Mouse (Mus musculus) lung, embryonic 15.5 days (tissue): ENCODE data around the gene 1500011B03Rik. TPM values are rescaled to one million over a fixed set of nuclear protein-coding genes. Genes with fewer than 3 reads are reported as not detected.

Source experiments
- ATAC-seq: fragments of 200-750 bp; cut with Nextera tagmentation; 2 replicates; pipeline ENCODE4 v1.8.0; 2017; ENCODE audit warnings: moderate number of reproducible peaks, borderline replicate concordance; ENCODE audit not compliant: low FRiP score, low TSS enrichment; ENCODE audit errors: extremely low read depth
- H3K27ac ChIP-seq: fragments of 300-500 bp; sonication (generic); 2 replicates; pipeline ENCODE4 v1.5.1; 2015; ENCODE audit warnings: moderate library complexity, mild to moderate bottlenecking, inconsistent platforms
- H3K27me3 ChIP-seq: fragments of 300-500 bp; sonication (generic); 2 replicates; pipeline ENCODE4 v1.6.1; 2015; ENCODE audit warnings: inconsistent platforms
- H3K36me3 ChIP-seq: fragments of 300-500 bp; sonication (generic); 2 replicates; pipeline ENCODE4 v1.6.1; 2015; ENCODE audit warnings: inconsistent platforms
- H3K4me1 ChIP-seq: fragments of 300-500 bp; sonication (generic); 2 replicates; pipeline ENCODE4 v1.6.1; 2015; ENCODE audit warnings: inconsistent platforms
- H3K4me2 ChIP-seq: fragments of 300-500 bp; sonication (generic); 2 replicates; pipeline ENCODE4 v1.6.1; 2015; ENCODE audit warnings: inconsistent platforms, mild to moderate bottlenecking, moderate library complexity
- H3K4me3 ChIP-seq: fragments of 300-500 bp; sonication (generic); 2 replicates; pipeline ENCODE4 v1.5.1; 2015; ENCODE audit warnings: mild to moderate bottlenecking, inconsistent platforms
- H3K9ac ChIP-seq: fragments of 300-500 bp; sonication (generic); 2 replicates; pipeline ENCODE4 v1.6.1; 2015; ENCODE audit warnings: inconsistent platforms
- H3K9me3 ChIP-seq: fragments of 300-500 bp; sonication (generic); 2 replicates; pipeline ENCODE4 v1.6.1; 2016; ENCODE audit warnings: inconsistent platforms
- WGBS: fragments of 180-500 bp; shearing (Covaris S2); methylation state at CpG from one replicate; pipeline ENCODE4 v1.1.7; 2015; 5-methylcytosine and 5-hydroxymethylcytosine counted together
- microRNA-seq: library from miRNA; unstranded; fragments of <30 nt; microRNA quantifications from one replicate; pipeline ENCODE4, GENCODE M21; 2016
- polyA plus RNA-seq: library from polyadenylated mRNA; unstranded; fragments of >200 nt; fragmentation: Nextera tagmentation; extraction: Ambion mirVana; gene quantifications from 2 replicates; pipeline ENCODE4 v1.2.1, GENCODE M21; 2015

Gene 1500011B03Rik
- polyA plus RNA-seq, 1 experiment from 2014 or later: 76.5 TPM

- WGBS: 82% methylated on average over 18 of the region's 18 CpGs
- Histone ChIP-seq H3K36me3 (peaks cover 57% of the 10 kb centered on the region), H3K27me3 (no peaks in the 10 kb centered on the region), H3K9ac (no peak overlapping the region), H3K4me2 (no peak overlapping the region), H3K4me1 (peaks cover 2% of the 10 kb centered on the region; the same call in 1 of the 2 replicates), H3K4me3 (no peak overlapping the region), H3K9me3 (no peaks in the 10 kb centered on the region), H3K27ac (no peak overlapping the region)
- ATAC-seq: no peak
Observed at GRCm38 (mm10) chr5:114764812-114765735, 58.2 kb downstream of the 1500011B03Rik start.

GRCm38 (mm10) chr5:114761980-114762379 lies 61.3 kb downstream of the 1500011B03Rik start:
- Histone ChIP-seq H3K9me3 (no peaks in the 10 kb centered on the region), H3K36me3 (peaks cover 82% of the 10 kb centered on the region), H3K4me1 (no peaks in the 10 kb centered on the region), H3K27ac (no peak overlapping the region), H3K27me3 (no peaks in the 10 kb centered on the region), H3K4me2 (no peak overlapping the region), H3K9ac (no peak overlapping the region), H3K4me3 (no peak overlapping the region)
- 57% methylated on average over 8 of the region's 8 CpGs for WGBS
- no peak for ATAC-seq

GRCm38 (mm10) chr5:114759536-114760090 lies 63.7 kb downstream of the 1500011B03Rik start:
- Histone ChIP-seq H3K27me3 (no peaks in the 10 kb centered on the region), H3K27ac (no peak overlapping the region), H3K9ac (no peak overlapping the region), H3K9me3 (no peaks in the 10 kb centered on the region), H3K4me2 (no peak overlapping the region), H3K36me3 (peaks cover 87% of the 10 kb centered on the region), H3K4me3 (no peak overlapping the region), H3K4me1 (no peaks in the 10 kb centered on the region)
- no peak for ATAC-seq
- WGBS: 90% methylated on average over 5 of the region's 5 CpGs

Small RNAs within 50 kb of the gene (microRNA-seq; reads per million reads assigned to microRNA genes)
- gene Mir6240: 7.0 reads per million, percentile 25 among the genes with 10 or more reads in this experiment

Other genes with a start within 250 kb of the 1500011B03Rik start
- gene Trpv4, start 165.0 kb downstream of the 1500011B03Rik start, polyA plus RNA-seq: 2.0 and 2.2 TPM in 2 replicates
- 95.4 and 106 TPM in 2 replicates for gene Gltp, start 132.5 kb downstream of the 1500011B03Rik start, polyA plus RNA-seq
- 12.3 and 12.8 TPM in 2 replicates for gene Tchp, start 115.7 kb downstream of the 1500011B03Rik start, polyA plus RNA-seq
- 77.4 and 79.3 TPM in 2 replicates for gene Ankrd13a, start 48.8 kb downstream of the 1500011B03Rik start, polyA plus RNA-seq
- gene Git2, start 48.0 kb downstream of the 1500011B03Rik start, polyA plus RNA-seq: 48.7 and 49.3 TPM in 2 replicates
- gene 4930519G04Rik, start 30.2 kb upstream of the 1500011B03Rik start, polyA plus RNA-seq: not detected in 2 replicates
- gene Gm9936, start 35.2 kb upstream of the 1500011B03Rik start, polyA plus RNA-seq: not detected in 2 replicates
- gene Oasl2, start 73.5 kb upstream of the 1500011B03Rik start, polyA plus RNA-seq: 6.2 and 9.2 TPM in 2 replicates
- gene Oasl1, start 99.8 kb upstream of the 1500011B03Rik start, polyA plus RNA-seq: 0.70 and 1.2 TPM in 2 replicates
- gene 2210016L21Rik, start 118.7 kb upstream of the 1500011B03Rik start, polyA plus RNA-seq: 47.1 and 49.3 TPM in 2 replicates
- 0.15 TPM in 1 of 2 replicates, not detected in the other for gene Hnf1a, start 147.6 kb upstream of the 1500011B03Rik start, polyA plus RNA-seq
- gene Sppl3, start 187.7 kb upstream of the 1500011B03Rik start, polyA plus RNA-seq: 19.0 and 25.2 TPM in 2 replicates